Mouse (Mus musculus): ENCODE results near the gene Fkbp14.

Fkbp14 gene

GRCm38 (mm10) chr6:54588212-54588611, 8.9 kb downstream of the Fkbp14 start:
- no peak for DNase-seq (ENCODE audit: low read depth in 1 of 2, low spot score in 2 of 2)

- DNase-seq (ENCODE audit: low read depth in 1 of 2, low spot score in 2 of 2), result no peak
Measured at GRCm38 (mm10) chr6:54587683-54588082, 9.4 kb downstream of the Fkbp14 start.

GRCm38 (mm10) chr6:54586911-54587310, 10.2 kb downstream of the Fkbp14 start:
- DNase-seq (ENCODE audit: low read depth in 1 of 2, low spot score in 2 of 2), result no peak

- no peak for DNase-seq (ENCODE audit: low read depth in 1 of 2, low spot score in 2 of 2)
Measured at GRCm38 (mm10) chr6:54586175-54586574, 10.9 kb downstream of the Fkbp14 start.

- no peak for DNase-seq (ENCODE audit: low read depth in 1 of 2, low spot score in 2 of 2)
Measured at GRCm38 (mm10) chr6:54573218-54573955, 23.7 kb downstream of the Fkbp14 start.

- no peak for DNase-seq (ENCODE audit: low read depth in 1 of 2, low spot score in 2 of 2)
Measured at GRCm38 (mm10) chr6:54569776-54570175, 27.3 kb downstream of the Fkbp14 start.

- DNase-seq (ENCODE audit: low read depth in 1 of 2, low spot score in 2 of 2), result no peak
Measured at GRCm38 (mm10) chr6:54566546-54566919, 30.6 kb downstream of the Fkbp14 start.

GRCm38 (mm10) chr6:54565665-54566545, 31.2 kb downstream of the Fkbp14 start, which contains the start of gene Scrn1:
TSS of gene Scrn1 (minus strand) at chr6:54566489.
- DNase-seq (ENCODE audit: low read depth in 1 of 2, low spot score in 2 of 2), result no peak

- no peak for DNase-seq (ENCODE audit: low read depth in 1 of 2, low spot score in 2 of 2)
Measured at GRCm38 (mm10) chr6:54565012-54565411, 32.1 kb downstream of the Fkbp14 start.

GRCm38 (mm10) chr6:54564506-54564991, 32.6 kb downstream of the Fkbp14 start:
- no peak for DNase-seq (ENCODE audit: low read depth in 1 of 2, low spot score in 2 of 2)

- no peak for DNase-seq (ENCODE audit: low read depth in 1 of 2, low spot score in 2 of 2)
Measured at GRCm38 (mm10) chr6:54563561-54563960, 33.5 kb downstream of the Fkbp14 start.

GRCm38 (mm10) chr6:54562018-54562809, 34.9 kb downstream of the Fkbp14 start:
- no peak for DNase-seq (ENCODE audit: low read depth in 1 of 2, low spot score in 2 of 2)

- no peak for DNase-seq (ENCODE audit: low read depth in 1 of 2, low spot score in 2 of 2)
Measured at GRCm38 (mm10) chr6:54558466-54558865, 38.6 kb downstream of the Fkbp14 start.

- DNase-seq (ENCODE audit: low read depth in 1 of 2, low spot score in 2 of 2), result no peak
Measured at GRCm38 (mm10) chr6:54557671-54558070, 39.4 kb downstream of the Fkbp14 start.

GRCm38 (mm10) chr6:54555816-54556215, 41.3 kb downstream of the Fkbp14 start:
- no peak for DNase-seq (ENCODE audit: low read depth in 1 of 2, low spot score in 2 of 2)

GRCm38 (mm10) chr6:54554341-54555110, 42.6 kb downstream of the Fkbp14 start:
- DNase-seq (ENCODE audit: low read depth in 1 of 2, low spot score in 2 of 2), result no peak

GRCm38 (mm10) chr6:54553632-54554031, 43.5 kb downstream of the Fkbp14 start:
- no peak for DNase-seq (ENCODE audit: low read depth in 1 of 2, low spot score in 2 of 2)

- no peak for DNase-seq (ENCODE audit: low read depth in 1 of 2, low spot score in 2 of 2)
Measured at GRCm38 (mm10) chr6:54552721-54553413, 44.2 kb downstream of the Fkbp14 start.

- DNase-seq (ENCODE audit: low read depth in 1 of 2, low spot score in 2 of 2), result no peak
Measured at GRCm38 (mm10) chr6:54550801-54551323, 46.2 kb downstream of the Fkbp14 start.

GRCm38 (mm10) chr6:54549311-54549710, 47.8 kb downstream of the Fkbp14 start:
- no peak for DNase-seq (ENCODE audit: low read depth in 1 of 2, low spot score in 2 of 2)
